ENCODE assay signal across 8 mouse cellular contexts in the genomic region with DNA sequence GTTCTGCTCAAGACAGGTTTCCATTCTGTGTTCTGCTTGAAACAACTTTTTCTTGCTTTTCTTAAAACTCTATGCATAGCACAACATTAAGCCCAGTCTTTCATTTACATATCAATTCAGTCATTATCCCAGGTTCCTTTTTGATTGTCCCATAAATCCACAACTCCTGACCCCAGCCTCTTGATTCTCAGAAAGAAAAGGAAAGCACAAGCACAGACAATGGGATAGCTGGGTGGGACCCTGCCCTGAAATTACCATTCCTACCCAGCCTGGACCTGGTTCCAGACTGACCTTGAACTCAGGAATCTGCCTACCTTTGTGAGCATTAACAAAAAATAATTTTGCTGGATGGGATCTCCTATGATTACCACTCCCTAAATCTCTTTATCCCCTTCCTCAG.
"Had no signal": no experiment of that assay in that cellular context is flagged by ENCODE, and none has a peak within 500 bp of the region (broad histone marks: within the 10 kb centered on the region; RNA-seq: fewer than 3 reads in every experiment).

No protein-coding gene starts in this region.

- DNase-seq: liver, postnatal 0 days; lung, adult 2 months; lung, postnatal 14 days; lung, postnatal 36 days; right cerebral cortex, postnatal 14 days; thymus, adult 2 months; thymus, postnatal 14 days; thymus, postnatal 36 days had no signal
